Mouse (Mus musculus) lung, embryonic 16.5 days (tissue): Measurements from ENCODE around the gene Tmem106c. TPM values are rescaled to one million over a fixed set of nuclear protein-coding genes. Genes with fewer than 3 reads are reported as not detected.

ENCODE experiments used
- ATAC-seq: fragments of 200-750 bp; cut with Nextera tagmentation; 2 replicates; pipeline ENCODE4 v1.8.0; 2017; ENCODE audit warnings: low read depth, mild to moderate bottlenecking, moderate library complexity
- H3K27ac ChIP-seq: fragments of 300-500 bp; sonication (generic); 2 replicates; pipeline ENCODE4 v1.5.1; 2014; ENCODE audit warnings: mild to moderate bottlenecking, control low read depth, low read length
- H3K27me3 ChIP-seq: fragments of 300-500 bp; sonication (generic); 2 replicates; pipeline ENCODE4 v1.6.1; 2014; ENCODE audit warnings: low read depth, low read length, mixed read lengths; ENCODE audit not compliant: control insufficient read depth, insufficient read depth
- H3K36me3 ChIP-seq: fragments of 300-500 bp; sonication (generic); 2 replicates; pipeline ENCODE4 v1.6.1; 2014; ENCODE audit warnings: low read length; ENCODE audit not compliant: control insufficient read depth, insufficient read depth
- H3K4me1 ChIP-seq: fragments of 300-500 bp; sonication (generic); replicated peaks from 2 replicates; pipeline ENCODE4 v1.6.1; 2014; ENCODE audit warnings: low read length, mixed read lengths; ENCODE audit not compliant: control insufficient read depth, insufficient read depth
- H3K4me2 ChIP-seq: fragments of 300-500 bp; sonication (generic); 2 replicates; pipeline ENCODE4 v1.6.1; 2014; ENCODE audit warnings: low read depth, low read length, control low read depth
- H3K4me3 ChIP-seq: fragments of 300-500 bp; sonication (generic); 2 replicates; pipeline ENCODE4 v1.5.1; 2014; ENCODE audit warnings: mild to moderate bottlenecking, low read length, control low read depth
- H3K9ac ChIP-seq: fragments of 300-500 bp; sonication (generic); 2 replicates; pipeline ENCODE4 v1.6.1; 2014; ENCODE audit warnings: low read length, control low read depth
- H3K9me3 ChIP-seq: fragments of 300-500 bp; sonication (generic); 2 replicates; pipeline ENCODE4 v1.6.1; 2016; ENCODE audit warnings: low read length; ENCODE audit not compliant: control insufficient read depth
- WGBS: fragments of 180-500 bp; shearing (Covaris S2); extraction: QIAGEN DNeasy Blood & Tissue Kit; methylation state at CpG from one replicate; pipeline ENCODE4 v1.1.7; 2014; 5-methylcytosine and 5-hydroxymethylcytosine counted together
- polyA plus RNA-seq: library from polyadenylated mRNA; unstranded; fragments of >200 nt; fragmentation: Nextera tagmentation; extraction: Ambion mirVana; gene quantifications from 2 replicates; pipeline ENCODE4 v1.2.1, GENCODE M21; 2015

The Tmem106c gene
- polyA plus RNA-seq, 1 experiment from 2014 or later: 46.6 TPM

- Histone ChIP-seq H3K4me3 (peak overlapping the region; percentile 40), H3K4me1 (peaks cover 37% of the 10 kb centered on the region), H3K9me3 (no peaks in the 10 kb centered on the region), H3K27me3 (peaks cover 86% of the 10 kb centered on the region), H3K9ac (peak overlapping the region; percentile 42), H3K27ac (no peak overlapping the region), H3K4me2 (peak overlapping the region; percentile 63), H3K36me3 (no peaks in the 10 kb centered on the region)
- under 1% methylated on average over 40 of the region's 42 CpGs for WGBS
- 0 out of 2 replicates have a peak, but pooled peaks have one; percentile 21 for ATAC-seq
These were observed 38.4 kb downstream of the Tmem106c start for GRCm38 (mm10) chr15:98002113-98002990.

GRCm38 (mm10) chr15:98002991-98003821 is 39.2 kb downstream of the Tmem106c start:
- no peak overlapping the region for H3K27ac ChIP-seq
- peaks cover 82% of the 10 kb centered on the region for H3K27me3 ChIP-seq
- 0 out of 2 replicates have a peak overlapping the region, but pooled peaks have one; percentile 2 for H3K9ac ChIP-seq
- WGBS: 1% methylated on average over 42 of the region's 42 CpGs
- H3K4me3 ChIP-seq: peak overlapping the region; percentile 40
- no peak for ATAC-seq
- H3K4me1 ChIP-seq: peaks cover 36% of the 10 kb centered on the region
- H3K9me3 ChIP-seq: no peaks in the 10 kb centered on the region
- H3K4me2 ChIP-seq: peak overlapping the region; percentile 63
- H3K36me3 ChIP-seq: no peaks in the 10 kb centered on the region

GRCm38 (mm10) chr15:98003822-98004739 is 40.1 kb downstream of the Tmem106c start, which contains the start of gene Col2a1:
Gene Col2a1 (minus strand): TSS chr15:98004695.
- peak; percentile 27; the same call in 1 of the 2 replicates for ATAC-seq
- Histone ChIP-seq H3K4me1 (peaks cover 36% of the 10 kb centered on the region), H3K4me3 (peak within 1 kb of the TSS; percentile 40), H3K27ac (no peak within 1 kb of the TSS), H3K27me3 (peaks cover 76% of the 10 kb centered on the region), H3K9me3 (no peaks in the 10 kb centered on the region), H3K36me3 (no peaks in the 10 kb centered on the region), H3K4me2 (peak within 1 kb of the TSS; percentile 63), H3K9ac (peak within 1 kb of the TSS; percentile 40)
- WGBS: 1% methylated on average over 48 of the region's 59 CpGs

- H3K4me3 ChIP-seq: peak overlapping the region; percentile 40
- peaks cover 73% of the 10 kb centered on the region for H3K27me3 ChIP-seq
- H3K9me3 ChIP-seq: no peaks in the 10 kb centered on the region
- peak overlapping the region; percentile 40 for H3K9ac ChIP-seq
- H3K4me1 ChIP-seq: peaks cover 36% of the 10 kb centered on the region
- no peaks in the 10 kb centered on the region for H3K36me3 ChIP-seq
- no peak overlapping the region for H3K27ac ChIP-seq
- peak; percentile 24; the same call in 1 of the 2 replicates for ATAC-seq
- under 1% methylated on average over 13 of the region's 19 CpGs for WGBS
- peak overlapping the region; percentile 63 for H3K4me2 ChIP-seq
These were observed 40.8 kb downstream of the Tmem106c start for GRCm38 (mm10) chr15:98004740-98005159.

GRCm38 (mm10) chr15:98005181-98005580 is 41.2 kb downstream of the Tmem106c start:
- Histone ChIP-seq H3K9me3 (no peaks in the 10 kb centered on the region), H3K9ac (peak overlapping the region; percentile 40; the same call in 1 of the 2 replicates), H3K36me3 (no peaks in the 10 kb centered on the region), H3K27me3 (peaks cover 69% of the 10 kb centered on the region), H3K4me2 (peak overlapping the region; percentile 63), H3K4me1 (peaks cover 36% of the 10 kb centered on the region), H3K27ac (no peak overlapping the region), H3K4me3 (peak overlapping the region; percentile 40)
- 15% methylated on average over 11 of the region's 11 CpGs for WGBS
- ATAC-seq: no peak

- no peaks in the 10 kb centered on the region for H3K4me1 ChIP-seq
- no peak overlapping the region for H3K4me2 ChIP-seq
- no peaks in the 10 kb centered on the region for H3K9me3 ChIP-seq
- H3K36me3 ChIP-seq: no peaks in the 10 kb centered on the region
- no peak overlapping the region for H3K4me3 ChIP-seq
- no peak overlapping the region for H3K27ac ChIP-seq
- no peak overlapping the region for H3K9ac ChIP-seq
- no peak for ATAC-seq
- WGBS: 66% methylated on average over 6 of the region's 6 CpGs
- peaks cover 7% of the 10 kb centered on the region for H3K27me3 ChIP-seq
These were observed 48.8 kb downstream of the Tmem106c start for GRCm38 (mm10) chr15:98012810-98013209.

GRCm38 (mm10) chr15:98017925-98018324 is 53.9 kb downstream of the Tmem106c start:
- H3K9ac ChIP-seq: no peak overlapping the region
- H3K9me3 ChIP-seq: no peaks in the 10 kb centered on the region
- no peaks in the 10 kb centered on the region for H3K4me1 ChIP-seq
- ATAC-seq: no peak
- WGBS: 72% methylated on average over 4 of the region's 4 CpGs
- H3K4me3 ChIP-seq: no peak overlapping the region
- H3K27me3 ChIP-seq: no peaks in the 10 kb centered on the region
- H3K27ac ChIP-seq: no peak overlapping the region
- H3K4me2 ChIP-seq: no peak overlapping the region
- no peaks in the 10 kb centered on the region for H3K36me3 ChIP-seq

GRCm38 (mm10) chr15:98019047-98019446 is 55.0 kb downstream of the Tmem106c start:
- Histone ChIP-seq H3K27me3 (no peaks in the 10 kb centered on the region), H3K4me3 (no peak overlapping the region), H3K4me2 (no peak overlapping the region), H3K4me1 (no peaks in the 10 kb centered on the region), H3K9me3 (no peaks in the 10 kb centered on the region), H3K36me3 (no peaks in the 10 kb centered on the region), H3K9ac (no peak overlapping the region), H3K27ac (no peak overlapping the region)
- peak; percentile 64; the same call in 1 of the 2 replicates for ATAC-seq
- WGBS: 54% methylated on average over 3 of the region's 3 CpGs
